Mouse (Mus musculus) forebrain, embryonic 14.5 days (tissue): ENCODE measurements at regions not wholly inside any gene's neighbourhood (a gene's known extent, or its start where the extent isn't known, plus 50 kb on each side); places are given as distances from the start of the nearest gene placed in this dataset.
A peak's percentile ranks its signal among the peaks of the same experiment; 100 is the strongest.

Experiments
- ATAC-seq: fragments of 200-750 bp; cut with Nextera tagmentation; 2 replicates; pipeline ENCODE4 v1.8.0; 2017; ENCODE audit warnings: mild to moderate bottlenecking, moderate library complexity
- DNase-seq: peaks from one replicate; pipeline ENCODE4 v3.0.0-alpha.2; 2015; ENCODE audit warnings: low spot score
- H3K27ac ChIP-seq: fragments of 300-500 bp; sonication (generic); 2 replicates; pipeline ENCODE4 v1.5.1; 2014; ENCODE audit warnings: low read depth, mild to moderate bottlenecking, control low read depth, low read length, moderate library complexity
- H3K27me3 ChIP-seq: fragments of 300-500 bp; sonication (generic); replicated peaks from 2 replicates; pipeline ENCODE4 v1.6.1; 2014; ENCODE audit warnings: low read length, control low read depth, mixed read lengths; ENCODE audit not compliant: control insufficient read depth, insufficient read depth
- H3K36me3 ChIP-seq: fragments of 300-500 bp; sonication (generic); 2 replicates; pipeline ENCODE4 v1.6.1; 2014; ENCODE audit warnings: low read length, control low read depth; ENCODE audit not compliant: control insufficient read depth, insufficient read depth
- H3K4me1 ChIP-seq: fragments of 300-500 bp; sonication (generic); 2 replicates; pipeline ENCODE4 v1.6.1; 2014; ENCODE audit warnings: antibody characterized with exemption, low read length, control low read depth; ENCODE audit not compliant: control insufficient read depth, insufficient read depth
- H3K4me2 ChIP-seq: fragments of 300-500 bp; sonication (generic); 2 replicates; pipeline ENCODE4 v1.6.1; 2014; ENCODE audit warnings: mild to moderate bottlenecking, control low read depth, low read length
- H3K4me3 ChIP-seq: fragments of 300-500 bp; sonication (generic); 2 replicates; pipeline ENCODE4 v1.5.1; 2014; ENCODE audit warnings: low read depth, low read length, control low read depth
- H3K9ac ChIP-seq: fragments of 300-500 bp; sonication (generic); 2 replicates; pipeline ENCODE4 v1.6.1; 2014; ENCODE audit warnings: mild to moderate bottlenecking, low read length, control low read depth, moderate library complexity
- H3K9me3 ChIP-seq: fragments of 300-500 bp; sonication (generic); replicated peaks from 2 replicates; pipeline ENCODE4 v1.6.1; 2016; ENCODE audit warnings: low read length, control low read depth, mixed read lengths; ENCODE audit not compliant: control insufficient read depth
- WGBS: fragments of 180-500 bp; shearing (Covaris S2); extraction: QIAGEN DNeasy Blood & Tissue Kit; methylation state at CpG from one replicate; pipeline ENCODE4 v1.1.7; 2014; 5-methylcytosine and 5-hydroxymethylcytosine counted together

DNA sequence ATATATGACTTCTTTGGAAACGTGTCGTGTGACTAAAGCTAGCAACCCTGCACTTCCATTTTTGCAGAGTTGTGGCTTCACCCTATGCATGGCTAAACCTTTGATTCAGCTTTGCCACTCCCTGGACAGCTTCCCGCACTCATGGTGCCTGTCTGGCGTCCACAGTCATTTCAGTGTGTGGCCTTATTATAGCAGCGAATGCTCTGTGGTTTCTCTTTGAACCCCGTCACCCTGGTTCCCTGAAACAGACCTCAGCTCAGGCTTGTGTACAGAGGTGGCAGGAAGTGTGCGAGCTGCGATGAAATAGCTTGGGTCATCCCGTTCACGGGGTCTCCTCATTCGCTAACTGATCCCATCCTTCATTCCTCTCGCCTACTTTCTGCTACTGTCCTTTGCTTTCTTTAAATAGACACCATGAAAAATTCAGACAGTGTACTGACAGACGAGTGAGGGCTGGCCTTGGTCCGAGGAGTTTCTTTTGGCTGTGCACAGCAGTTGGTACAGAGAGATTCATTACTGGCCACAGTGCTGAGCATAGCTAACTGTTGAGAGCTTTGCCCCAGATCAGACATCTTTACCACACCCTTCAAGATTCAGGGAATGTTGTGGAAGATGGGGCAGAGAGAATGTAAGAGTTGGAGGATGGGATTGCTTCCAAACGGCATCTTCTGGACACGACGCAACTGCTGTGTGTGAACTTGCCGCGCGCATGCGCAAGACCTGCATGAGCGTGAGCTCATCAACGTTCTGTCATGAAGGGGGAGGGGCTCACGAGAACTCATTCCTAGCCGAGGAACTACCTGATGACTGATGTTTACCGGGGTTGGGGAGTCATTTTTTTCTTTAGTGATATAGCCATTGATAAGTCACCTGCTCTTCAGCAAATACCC, 77.5 kb upstream of the Stt3b start:
- Histone ChIP-seq H3K4me3 (no peak overlapping the region), H3K9me3 (no peaks in the 10 kb centered on the region), H3K9ac (no peak overlapping the region), H3K27ac (no peak overlapping the region), H3K27me3 (no peaks in the 10 kb centered on the region), H3K4me2 (no peak overlapping the region), H3K36me3 (no peaks in the 10 kb centered on the region), H3K4me1 (peaks cover 14% of the 10 kb centered on the region)
- 91% methylated on average over 26 of the region's 26 CpGs for WGBS
- ATAC-seq, result no peak
- no peak for DNase-seq

DNA sequence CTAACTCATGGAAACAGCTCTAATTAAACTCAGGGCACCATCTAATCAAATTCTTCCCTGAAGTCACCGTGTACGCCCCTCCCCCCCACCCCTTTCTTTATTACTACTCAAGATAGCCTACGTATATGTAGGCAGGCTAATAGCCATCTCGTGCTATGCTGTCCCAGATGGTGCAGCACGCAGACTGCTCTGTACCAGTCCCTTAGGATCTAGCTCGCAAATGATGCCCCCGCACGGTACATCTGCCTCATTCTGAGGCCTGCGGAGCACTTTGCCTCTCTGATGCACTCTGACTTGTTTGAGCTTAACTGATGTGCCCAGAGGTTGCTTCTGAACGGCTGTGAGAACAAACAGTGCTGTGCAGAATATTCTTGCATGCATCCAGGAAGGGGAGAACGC, 78.1 kb upstream of the Stt3b start:
- 84% methylated on average over 11 of the region's 11 CpGs for WGBS
- H3K27me3 ChIP-seq, result no peaks in the 10 kb centered on the region
- H3K4me3 ChIP-seq, result no peak overlapping the region
- peaks cover 14% of the 10 kb centered on the region for H3K4me1 ChIP-seq
- H3K4me2 ChIP-seq, result no peak overlapping the region
- no peaks in the 10 kb centered on the region for H3K9me3 ChIP-seq
- no peak overlapping the region for H3K27ac ChIP-seq
- DNase-seq, result no peak
- no peaks in the 10 kb centered on the region for H3K36me3 ChIP-seq
- no peak overlapping the region for H3K9ac ChIP-seq
- ATAC-seq, result no peak

DNA sequence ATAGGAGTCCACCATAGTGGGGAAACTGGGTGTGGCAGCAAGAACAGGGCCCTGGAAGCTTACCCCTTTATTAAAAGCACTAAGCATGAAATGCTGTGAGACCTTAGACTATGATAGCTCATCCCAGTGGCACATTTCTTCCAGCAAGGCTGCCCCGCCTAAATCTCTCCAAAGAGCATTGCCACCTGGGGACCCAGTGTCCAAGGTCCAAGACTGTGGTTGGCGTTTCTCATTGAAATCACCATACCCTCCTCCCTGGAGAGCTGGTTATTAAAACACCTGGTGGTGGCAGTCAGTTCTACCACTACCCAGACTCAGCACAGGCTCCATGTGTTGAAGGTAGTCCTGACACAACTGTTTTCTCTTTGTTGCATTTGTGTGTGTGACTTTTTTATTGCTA, 78.9 kb upstream of the Stt3b start:
- ATAC-seq (no peak), DNase-seq (no peak)
- H3K36me3 ChIP-seq, result no peaks in the 10 kb centered on the region
- H3K27ac ChIP-seq, result no peak overlapping the region
- H3K27me3 ChIP-seq, result no peaks in the 10 kb centered on the region
- H3K4me2 ChIP-seq, result no peak overlapping the region
- H3K9ac ChIP-seq, result no peak overlapping the region
- WGBS, result 94% methylated on average over 2 of the region's 2 CpGs
- H3K9me3 ChIP-seq, result no peaks in the 10 kb centered on the region
- no peak overlapping the region for H3K4me3 ChIP-seq
- H3K4me1 ChIP-seq, result peaks cover 14% of the 10 kb centered on the region

DNA sequence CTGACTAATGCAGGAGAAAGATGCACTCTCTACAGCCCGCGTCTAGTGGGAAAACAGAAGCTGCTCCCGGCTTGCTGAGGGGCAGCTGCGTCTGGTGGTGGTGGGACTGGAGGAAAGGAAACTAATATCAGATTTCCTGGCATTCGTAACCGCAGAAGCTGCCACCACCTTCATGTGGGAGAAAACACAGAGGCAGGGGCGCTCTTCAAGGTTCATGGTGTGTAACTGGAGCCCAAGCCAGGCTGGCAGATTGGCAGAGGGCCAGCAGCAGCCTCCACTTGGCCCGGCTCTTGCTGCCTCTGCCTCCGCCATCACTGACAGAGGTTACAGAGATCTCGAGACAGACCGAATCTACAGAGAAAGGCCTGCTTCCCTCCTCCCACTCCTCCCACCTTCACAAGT, 80.7 kb upstream of the Stt3b start:
- H3K4me1 ChIP-seq, result peaks cover 14% of the 10 kb centered on the region
- H3K36me3 ChIP-seq, result no peaks in the 10 kb centered on the region
- H3K27ac ChIP-seq, result no peak overlapping the region; the same call in 1 of the 2 replicates
- peak overlapping the region; percentile 35; the same call in 1 of the 2 replicates for H3K9ac ChIP-seq
- ATAC-seq (peak; percentile 87), DNase-seq (peak; percentile 81)
- no peaks in the 10 kb centered on the region for H3K9me3 ChIP-seq
- 18% methylated on average over 11 of the region's 11 CpGs for WGBS
- no peak overlapping the region for H3K4me3 ChIP-seq
- H3K27me3 ChIP-seq, result no peaks in the 10 kb centered on the region
- H3K4me2 ChIP-seq, result peak overlapping the region; percentile 25; the same call in 1 of the 2 replicates

DNA sequence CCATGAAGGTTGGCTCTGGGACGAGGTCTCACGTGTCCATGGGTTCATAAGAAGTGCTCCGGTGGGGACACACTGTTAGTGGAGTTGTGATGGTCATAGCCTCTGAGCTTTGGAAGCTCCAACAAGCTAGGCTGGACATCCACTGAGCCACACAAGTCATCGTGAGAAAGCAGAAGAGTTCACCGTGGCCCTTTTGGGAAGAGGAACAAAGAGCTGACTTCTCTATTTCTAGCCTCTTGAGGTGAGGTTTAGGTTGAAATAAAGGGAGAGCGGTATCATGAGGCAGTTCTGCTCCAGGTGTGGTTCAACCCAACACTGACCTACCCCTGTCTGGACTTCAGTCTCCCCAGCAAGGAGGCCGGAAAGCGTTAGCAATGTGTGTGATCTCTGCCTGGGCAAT, 85.3 kb upstream of the Stt3b start:
- Histone ChIP-seq H3K27ac (no peak overlapping the region), H3K9me3 (no peaks in the 10 kb centered on the region), H3K4me2 (no peak overlapping the region), H3K27me3 (no peaks in the 10 kb centered on the region), H3K36me3 (no peaks in the 10 kb centered on the region), H3K4me3 (no peak overlapping the region), H3K9ac (no peak overlapping the region), H3K4me1 (peaks cover 11% of the 10 kb centered on the region)
- DNase-seq, result no peak
- WGBS, result 93% methylated on average over 8 of the region's 8 CpGs
- no peak for ATAC-seq

DNA sequence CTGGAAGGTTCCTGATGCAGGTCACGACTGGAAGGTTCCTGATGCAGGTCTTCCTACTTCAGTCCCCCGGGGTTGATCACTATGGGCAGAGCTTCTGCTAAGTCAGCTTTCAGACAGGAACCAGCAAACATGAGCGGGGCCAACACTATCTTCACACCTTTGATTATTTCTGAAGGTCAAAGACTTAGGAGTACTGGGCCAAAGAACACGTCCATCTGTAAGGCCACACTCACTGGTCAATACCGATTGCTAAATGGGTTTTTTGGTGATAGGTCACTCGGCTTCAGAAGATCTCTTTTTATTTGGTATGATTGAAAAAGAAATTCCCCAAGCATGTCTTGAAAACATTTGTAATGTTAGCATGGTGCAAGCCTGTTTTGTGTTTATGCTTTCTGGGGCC, 90.2 kb upstream of the Stt3b start:
- H3K4me2 ChIP-seq, result no peak overlapping the region
- no peak overlapping the region for H3K9ac ChIP-seq
- no peaks in the 10 kb centered on the region for H3K4me1 ChIP-seq
- no peaks in the 10 kb centered on the region for H3K9me3 ChIP-seq
- ATAC-seq, result no peak
- H3K4me3 ChIP-seq, result no peak overlapping the region
- H3K36me3 ChIP-seq, result no peaks in the 10 kb centered on the region
- H3K27me3 ChIP-seq, result no peaks in the 10 kb centered on the region
- no peak overlapping the region for H3K27ac ChIP-seq
- 93% methylated on average over 6 of the region's 6 CpGs for WGBS
- no peak for DNase-seq

DNA sequence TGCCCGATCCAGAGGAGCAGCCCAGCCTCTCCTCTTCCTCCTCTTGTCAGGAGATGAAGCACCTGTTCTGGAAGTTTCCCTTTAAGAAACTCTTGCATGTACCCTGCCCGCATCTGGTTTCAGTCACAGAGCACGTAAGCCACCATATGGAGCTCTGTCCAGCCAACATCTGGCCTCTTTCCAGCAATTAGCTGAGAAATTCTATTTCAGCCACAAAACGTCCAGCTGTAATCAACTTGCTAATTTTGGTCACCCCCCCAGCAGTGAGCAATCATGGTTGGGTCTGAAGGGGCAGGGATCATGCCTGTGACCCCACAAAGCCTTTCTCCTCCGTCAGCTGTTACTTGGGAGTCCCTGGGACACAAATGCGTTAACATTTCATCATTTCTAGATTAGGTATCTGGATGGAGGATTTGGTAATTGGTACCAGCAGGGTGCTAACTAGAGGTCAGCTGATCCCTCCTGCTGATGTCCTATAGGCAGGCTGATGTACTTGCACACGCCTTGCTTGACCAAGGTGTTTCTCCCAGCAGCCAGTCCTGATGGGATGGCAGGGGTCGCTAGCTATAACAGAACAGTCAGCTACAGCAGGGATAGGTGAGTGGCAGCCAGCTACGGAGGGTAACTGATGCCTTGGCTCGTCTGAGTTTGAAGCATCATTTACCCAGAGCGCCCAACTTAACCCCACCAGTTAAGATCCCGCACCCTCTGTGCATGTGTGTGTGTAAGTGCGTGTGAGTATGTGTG, 91.4 kb upstream of the Stt3b start:
- no peak for ATAC-seq
- Histone ChIP-seq H3K27ac (no peak overlapping the region), H3K36me3 (no peaks in the 10 kb centered on the region), H3K4me2 (no peak overlapping the region), H3K4me3 (no peak overlapping the region), H3K27me3 (no peaks in the 10 kb centered on the region), H3K9me3 (no peaks in the 10 kb centered on the region), H3K9ac (no peak overlapping the region), H3K4me1 (no peaks in the 10 kb centered on the region)
- 76% methylated on average over 13 of the region's 13 CpGs for whole genome bisulfite sequencing
- DNase-seq, result peak; percentile 27

DNA sequence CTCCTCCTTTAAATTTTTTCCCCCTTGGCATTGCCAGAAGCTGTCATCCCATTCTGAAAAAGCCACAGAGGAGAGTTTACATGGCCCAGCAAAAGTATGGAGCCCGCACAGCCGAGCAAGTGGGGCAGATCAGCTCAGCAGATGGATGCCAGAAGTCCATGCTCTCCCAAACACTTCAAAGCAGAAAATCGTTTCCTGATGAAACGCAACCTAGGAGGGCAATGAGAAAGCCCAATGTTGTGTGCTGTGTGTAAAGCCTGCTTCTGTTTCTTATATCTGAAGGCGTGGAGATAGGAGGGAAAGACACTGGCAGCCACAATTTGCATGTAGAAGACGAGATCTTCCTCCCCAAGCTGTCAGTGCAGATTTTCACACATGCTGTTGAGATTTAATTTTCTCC, 92.4 kb upstream of the Stt3b start:
- 83% methylated on average over 6 of the region's 6 CpGs for WGBS
- no peak overlapping the region for H3K9ac ChIP-seq
- no peak for ATAC-seq
- DNase-seq, result no peak
- no peaks in the 10 kb centered on the region for H3K27me3 ChIP-seq
- H3K27ac ChIP-seq, result no peak overlapping the region
- H3K9me3 ChIP-seq, result no peaks in the 10 kb centered on the region
- no peak overlapping the region for H3K4me3 ChIP-seq
- no peaks in the 10 kb centered on the region for H3K36me3 ChIP-seq
- H3K4me2 ChIP-seq, result no peak overlapping the region
- H3K4me1 ChIP-seq, result no peaks in the 10 kb centered on the region
